Mouse (Mus musculus): ENCODE data around the gene Trpm3. TPM values are rescaled to one million over a fixed set of nuclear protein-coding genes. Genes with fewer than 3 reads are reported as not detected.
A peak's percentile ranks its signal among the peaks of the same experiment; 100 is the strongest.
"Not testable (repeated sequence)": the region's sequence is repeated elsewhere in the genome, so short reads cannot be mapped to it uniquely, and the experiment has no call there.

The Trpm3 gene
- polyA plus RNA-seq, 1 experiment, result 0.12 TPM

DNA sequence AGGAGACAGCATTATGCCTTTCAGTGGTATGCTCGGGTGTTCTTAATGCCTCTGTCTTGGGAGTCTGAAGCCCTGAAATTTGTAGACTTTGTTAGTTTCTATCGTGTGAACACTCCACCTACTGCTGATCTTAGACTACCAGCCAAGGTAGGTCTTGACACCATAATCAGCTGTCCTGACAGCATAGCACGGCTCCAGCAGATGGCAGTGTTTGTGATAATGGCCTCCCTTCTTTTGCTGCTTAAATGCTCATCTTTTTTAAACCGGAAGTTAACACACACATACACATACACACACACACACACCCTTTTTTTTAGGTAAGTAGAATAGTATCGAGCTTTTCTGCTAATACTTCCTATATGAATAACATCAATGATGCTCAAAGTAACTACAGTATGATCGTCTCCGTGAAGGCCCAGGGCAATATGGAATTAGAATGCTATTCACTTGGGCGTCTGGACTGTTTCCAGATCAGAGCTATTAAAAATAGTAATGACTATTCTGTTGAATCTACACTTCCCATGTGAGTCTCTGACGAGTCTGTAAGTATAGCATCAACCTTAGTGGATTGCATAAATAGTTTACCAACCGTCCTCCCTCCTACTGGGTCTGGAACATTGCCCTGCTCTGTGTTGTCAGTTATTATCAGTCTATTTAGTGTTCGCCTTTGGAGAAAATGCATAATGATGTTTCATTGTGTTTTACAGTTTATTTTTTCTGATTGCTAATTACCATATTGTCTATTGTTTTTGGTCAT lies 867.8 kb downstream of the Trpm3 start:
- peak; percentile 67 for TF ChIP-seq CTCF (IDR thresholded peaks at IDR 0.05; ENCODE audit: insufficient read depth, low read length)
- no peak for TF ChIP-seq POLR2A (IDR thresholded peaks at IDR 0.05; ENCODE audit: borderline replicate concordance, extremely low read depth, low read depth, low read length)
- WGBS, result 49% methylated on average over 11 of the region's 11 CpGs
- Histone ChIP-seq H3K4me1 (ENCODE audit: control insufficient read depth, insufficient read depth, low read length) (no peaks in the 10 kb centered on the region; the same call in 1 of the 2 replicates), H3K4me3 (replicated peaks; ENCODE audit: extremely low read depth, low read depth, low read length) (no peak overlapping the region)
- DNase-seq, result peak; percentile 28

- WGBS, result 67% methylated on average over 1 of the region's 2 CpGs
- DNase-seq, result no peak
- H3K4me3 ChIP-seq (replicated peaks; ENCODE audit: extremely low read depth, low read depth, low read length), result no peak overlapping the region
- no peaks in the 10 kb centered on the region for H3K4me1 ChIP-seq (ENCODE audit: control insufficient read depth, insufficient read depth, low read length)
- TF ChIP-seq POLR2A (IDR thresholded peaks at IDR 0.05; ENCODE audit: borderline replicate concordance, extremely low read depth, low read depth, low read length) (no peak), CTCF (IDR thresholded peaks at IDR 0.05; ENCODE audit: insufficient read depth, low read length) (no peak)
Observed at GRCm38 (mm10) chr19:23013695-23014094, 874.8 kb downstream of the Trpm3 start.

DNA sequence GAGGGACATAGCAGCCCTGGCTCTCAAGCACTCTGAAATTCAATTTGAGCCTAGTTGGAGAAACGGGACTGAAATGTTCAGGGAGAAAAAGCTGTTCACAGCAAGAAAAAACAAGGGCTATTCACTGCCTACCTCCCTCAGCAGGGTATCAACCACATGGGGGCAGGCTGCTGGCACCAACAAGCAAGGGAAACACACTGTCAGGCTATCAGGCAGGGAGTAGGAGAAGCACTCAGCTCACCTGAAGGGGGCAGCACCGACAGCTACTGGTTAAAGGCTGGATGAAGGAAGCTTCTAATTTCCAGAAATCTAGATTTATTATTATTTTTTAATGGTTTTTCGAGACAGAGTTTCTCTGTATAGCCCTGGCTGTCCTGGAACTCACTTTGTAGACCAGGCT lies 876.7 kb downstream of the Trpm3 start:
- WGBS, result 43% methylated on average over 3 of the region's 3 CpGs
- Histone ChIP-seq H3K4me3 (replicated peaks; ENCODE audit: extremely low read depth, low read depth, low read length) (no peak overlapping the region), H3K4me1 (ENCODE audit: control insufficient read depth, insufficient read depth, low read length) (no peaks in the 10 kb centered on the region)
- peak; percentile 45 for DNase-seq
- TF ChIP-seq POLR2A (IDR thresholded peaks at IDR 0.05; ENCODE audit: borderline replicate concordance, extremely low read depth, low read depth, low read length) (no peak), CTCF (IDR thresholded peaks at IDR 0.05; ENCODE audit: insufficient read depth, low read length) (peak; percentile 79)

- 70% methylated on average over 2 of the region's 2 CpGs for WGBS
Observed at GRCm38 (mm10) chr19:23018186-23018727, 879.4 kb downstream of the Trpm3 start.

DNA sequence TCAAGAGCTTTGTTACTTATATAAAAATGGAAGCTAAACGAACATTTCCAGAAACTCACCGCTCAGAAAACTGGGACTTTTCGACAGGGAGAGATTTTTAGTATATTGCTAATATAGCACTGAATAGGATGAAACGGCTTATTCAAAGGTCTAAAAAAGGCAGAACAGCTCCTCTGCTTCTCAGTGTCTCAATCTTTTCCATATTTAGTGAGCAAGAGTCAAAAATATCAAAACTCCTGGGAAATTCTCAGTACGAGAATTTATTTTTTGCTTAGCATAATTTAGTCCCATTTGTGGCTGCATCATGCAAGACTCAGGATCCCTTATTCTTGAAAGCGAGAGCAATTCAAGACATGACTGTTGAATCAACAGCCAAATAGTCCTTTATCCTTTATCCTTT lies 884.1 kb downstream of the Trpm3 start:
- no peak for DNase-seq
- no peak for TF ChIP-seq CTCF (IDR thresholded peaks at IDR 0.05; ENCODE audit: insufficient read depth, low read length)
- no peak for TF ChIP-seq POLR2A (IDR thresholded peaks at IDR 0.05; ENCODE audit: borderline replicate concordance, extremely low read depth, low read depth, low read length)
- WGBS, result 90% methylated on average over 6 of the region's 6 CpGs

More at GRCm38 (mm10) chr19:23018186-23018727, 879.4 kb downstream of the Trpm3 start:
- Histone ChIP-seq H3K4me3 (replicated peaks; ENCODE audit: extremely low read depth, low read depth, low read length) (no peak overlapping the region), H3K4me1 (ENCODE audit: control insufficient read depth, insufficient read depth, low read length) (no peaks in the 10 kb centered on the region)
- TF ChIP-seq POLR2A (IDR thresholded peaks at IDR 0.05; ENCODE audit: borderline replicate concordance, extremely low read depth, low read depth, low read length) (no peak), CTCF (IDR thresholded peaks at IDR 0.05; ENCODE audit: insufficient read depth, low read length) (no peak)
- no peak for DNase-seq

GRCm38 (mm10) chr19:23023316-23023960 lies 884.6 kb downstream of the Trpm3 start:
- no peak for DNase-seq
- no peak overlapping the region for H3K4me3 ChIP-seq (replicated peaks; ENCODE audit: extremely low read depth, low read depth, low read length)
- TF ChIP-seq CTCF (IDR thresholded peaks at IDR 0.05; ENCODE audit: insufficient read depth, low read length), result no peak
- no peak for TF ChIP-seq POLR2A (IDR thresholded peaks at IDR 0.05; ENCODE audit: borderline replicate concordance, extremely low read depth, low read depth, low read length)
- H3K4me1 ChIP-seq (ENCODE audit: control insufficient read depth, insufficient read depth, low read length), result 0 out of 2 replicates have a peak, but pooled peaks cover 3% of the 10 kb centered on the region
- 83% methylated on average over 7 of the region's 7 CpGs for WGBS

More for the DNA sequence above, 884.1 kb downstream of the Trpm3 start:
- H3K4me1 ChIP-seq (ENCODE audit: control insufficient read depth, insufficient read depth, low read length), result 0 out of 2 replicates have a peak, but pooled peaks cover 3% of the 10 kb centered on the region
- no peak overlapping the region for H3K4me3 ChIP-seq (replicated peaks; ENCODE audit: extremely low read depth, low read depth, low read length)

- H3K4me3 ChIP-seq (replicated peaks; ENCODE audit: extremely low read depth, low read depth, low read length), result no peak overlapping the region
- WGBS, result 79% methylated on average over 4 of the region's 4 CpGs
- peaks cover 3% of the 10 kb centered on the region; the same call in 1 of the 2 replicates for H3K4me1 ChIP-seq (ENCODE audit: control insufficient read depth, insufficient read depth, low read length)
- TF ChIP-seq POLR2A (IDR thresholded peaks at IDR 0.05; ENCODE audit: borderline replicate concordance, extremely low read depth, low read depth, low read length) (no peak), CTCF (IDR thresholded peaks at IDR 0.05; ENCODE audit: insufficient read depth, low read length) (no peak)
- DNase-seq, result no peak
Observed at GRCm38 (mm10) chr19:23024821-23025220, 886.0 kb downstream of the Trpm3 start.

GRCm38 (mm10) chr19:23026427-23026826 lies 887.6 kb downstream of the Trpm3 start:
- peaks cover 3% of the 10 kb centered on the region; the same call in 1 of the 2 replicates for H3K4me1 ChIP-seq (ENCODE audit: control insufficient read depth, insufficient read depth, low read length)
- 53% methylated on average over 7 of the region's 7 CpGs for WGBS
- no peak for DNase-seq
- TF ChIP-seq CTCF (IDR thresholded peaks at IDR 0.05; ENCODE audit: insufficient read depth, low read length) (no peak), POLR2A (IDR thresholded peaks at IDR 0.05; ENCODE audit: borderline replicate concordance, extremely low read depth, low read depth, low read length) (no peak)
- no peak overlapping the region for H3K4me3 ChIP-seq (replicated peaks; ENCODE audit: extremely low read depth, low read depth, low read length)

- WGBS, result 50% methylated on average over 5 of the region's 5 CpGs
- H3K4me3 ChIP-seq (replicated peaks; ENCODE audit: extremely low read depth, low read depth, low read length), result no peak overlapping the region
- peaks cover 3% of the 10 kb centered on the region; the same call in 1 of the 2 replicates for H3K4me1 ChIP-seq (ENCODE audit: control insufficient read depth, insufficient read depth, low read length)
- DNase-seq, result no peak
- no peak for TF ChIP-seq POLR2A (IDR thresholded peaks at IDR 0.05; ENCODE audit: borderline replicate concordance, extremely low read depth, low read depth, low read length)
- TF ChIP-seq CTCF (IDR thresholded peaks at IDR 0.05; ENCODE audit: insufficient read depth, low read length), result no peak
Observed at GRCm38 (mm10) chr19:23028283-23028682, 889.4 kb downstream of the Trpm3 start.

- DNase-seq; H3K4me1 ChIP-seq (ENCODE audit: control insufficient read depth, insufficient read depth, low read length); H3K4me3 ChIP-seq (replicated peaks; ENCODE audit: extremely low read depth, low read depth, low read length): not testable (repeated sequence)
- 55% methylated on average over 1 of the region's 1 CpGs for WGBS
Observed at GRCm38 (mm10) chr19:23033343-23033742, 894.5 kb downstream of the Trpm3 start.

Measured in lung, adult 2 months (tissue).